Mouse (Mus musculus) bone marrow, adult 2 months (tissue): ENCODE measurements at regions not wholly inside any gene's neighbourhood (a gene's known extent, or its start where the extent isn't known, plus 50 kb on each side); places are given as distances from the start of the nearest gene placed in this dataset.

Source experiments
- CTCF ChIP-seq: fragments of 200-500 bp; IDR thresholded peaks from 2 replicates; pipeline ENCODE4 v1.5.1; 2011; ENCODE audit warnings: low read length, control low read depth; ENCODE audit not compliant: control insufficient read depth, insufficient read depth
- POLR2A ChIP-seq: fragments of 200-500 bp; IDR thresholded peaks from 2 replicates; pipeline ENCODE4 v1.6.1; 2011; ENCODE audit warnings: low read depth, mild to moderate bottlenecking, control low read depth, low read length, borderline replicate concordance; ENCODE audit not compliant: control insufficient read depth

DNA sequence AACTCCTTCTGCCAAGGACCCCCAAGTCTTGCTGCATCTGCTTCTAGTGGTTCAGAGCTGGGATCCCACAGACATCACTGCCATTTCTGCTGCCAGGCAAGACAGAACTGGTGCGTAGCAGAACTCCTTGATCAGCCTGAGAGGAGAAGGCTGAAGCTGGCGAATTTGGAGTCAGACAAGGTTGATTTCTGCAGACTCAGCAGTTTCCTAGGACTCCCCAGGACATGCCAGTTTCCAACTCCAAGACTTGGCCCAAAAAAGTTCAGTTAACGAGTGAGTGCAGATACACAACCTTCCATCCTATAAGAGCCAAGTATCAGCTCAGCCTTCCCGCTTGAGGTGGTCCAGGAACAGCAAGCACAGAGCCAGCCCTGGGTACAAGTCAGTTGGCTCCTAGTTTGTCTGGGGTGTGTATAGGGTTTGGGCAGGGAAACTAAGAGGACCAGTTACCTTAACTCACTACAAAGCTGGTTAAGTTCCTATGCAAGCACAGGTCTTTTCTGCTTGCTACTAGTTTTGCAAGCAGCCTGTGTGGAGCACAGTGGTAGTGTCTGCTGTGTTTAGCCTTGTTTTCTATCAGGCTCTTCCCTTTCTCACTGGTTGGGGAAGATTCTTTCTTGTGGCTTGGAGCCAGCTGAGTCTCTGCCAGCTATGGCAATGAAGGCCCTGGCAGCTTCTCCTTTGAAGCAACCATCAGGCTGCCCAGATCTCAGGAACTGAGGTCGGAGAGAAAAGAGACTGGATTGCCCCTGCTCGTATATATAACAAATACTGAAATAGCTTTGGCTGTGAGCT is 60.5 kb upstream of the Eci2 start:
- TF ChIP-seq CTCF (no peak), POLR2A (no peak)
